Mouse (Mus musculus) spleen, adult 2 months (tissue): ENCODE results near the gene Pde4d.

ENCODE experiments used
- CTCF ChIP-seq: fragments of 200-500 bp; IDR thresholded peaks from 2 replicates; pipeline ENCODE4 v1.5.1; 2011; ENCODE audit warnings: mild to moderate bottlenecking, inconsistent platforms; ENCODE audit not compliant: insufficient read depth, insufficient read length, insufficient replicate concordance; ENCODE audit errors: extremely low read depth
- POLR2A ChIP-seq: fragments of 200-500 bp; IDR thresholded peaks from 2 replicates; pipeline ENCODE4 v1.6.1; 2011; ENCODE audit warnings: low read depth, low read length, inconsistent platforms

DNA sequence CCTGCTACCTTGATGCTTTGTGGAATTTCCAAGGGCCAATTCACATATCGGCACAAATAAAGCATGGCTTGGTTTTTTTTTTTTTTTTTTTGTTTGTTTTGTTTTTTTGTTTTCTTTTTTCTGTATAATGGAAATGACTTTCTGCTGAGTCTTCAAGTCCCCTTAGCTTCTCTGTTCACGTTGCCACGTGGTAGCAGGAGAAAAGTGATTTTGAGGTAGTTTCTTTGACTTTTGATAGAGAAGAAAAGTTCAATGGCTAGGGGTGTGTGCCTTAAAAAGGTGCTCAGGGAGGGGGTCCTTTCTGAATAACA lies 1235.2 kb downstream of the Pde4d start:
- TF ChIP-seq POLR2A (no peak), CTCF (no peak)
